ENCODE assay signal across 15 mouse cellular contexts in genomic region chr19:25374191-25374590, GRCm38 (mm10).
DNase-seq lines count a peak whose midpoint lies in the region; ATAC-seq lines count a peak whose summit lies in the region.
"Had no signal": no experiment of that assay in that cellular context is flagged by ENCODE, and none has a peak within 500 bp of the region (broad histone marks: within the 10 kb centered on the region; RNA-seq: fewer than 3 reads in every experiment).

No protein-coding gene starts in this region.

- H3K36me3 ChIP-seq in heart, embryonic 16.5 days (ENCODE audit: control insufficient read depth, insufficient read depth), result no peaks in the 10 kb centered on the region
- H3K36me3 ChIP-seq in midbrain, embryonic 11.5 days (ENCODE audit: control insufficient read depth, insufficient read depth, low read length), result no peaks in the 10 kb centered on the region; the same call in 1 of the 2 replicates
- no peaks in the 10 kb centered on the region for H3K36me3 ChIP-seq in midbrain, embryonic 16.5 days (ENCODE audit: control insufficient read depth, insufficient read depth, low read length)
- H3K36me3 ChIP-seq: forebrain, embryonic 15.5 days; hindbrain, embryonic 15.5 days had no signal

- H3K4me3 ChIP-seq in heart, embryonic 16.5 days (ENCODE audit: low read length), result no peak overlapping the region
- H3K4me3 ChIP-seq in midbrain, embryonic 11.5 days (ENCODE audit: low read depth, low read length), result no peak overlapping the region
- H3K4me3 ChIP-seq in midbrain, embryonic 16.5 days (ENCODE audit: low read depth, low read length), result no peak overlapping the region
- H3K4me3 ChIP-seq: forebrain, embryonic 15.5 days; hindbrain, embryonic 15.5 days; left cerebral cortex, adult 2 months had no signal

- ATAC-seq in heart, embryonic 16.5 days (replicated peaks; ENCODE audit: extremely low read depth, insufficient read depth, low FRiP score), result no peak
- no peak for ATAC-seq in midbrain, embryonic 11.5 days (ENCODE audit: low FRiP score)
- ATAC-seq in midbrain, embryonic 16.5 days, result no peak
- ATAC-seq: CD4-positive, CD25-positive, alpha-beta regulatory T cell, adult 4 months; forebrain, embryonic 15.5 days had no signal

- intact Hi-C loops in heart, postnatal 25 days (cut with DNase I), result no loop called here

- peaks cover 22% of the 10 kb centered on the region for H3K4me1 ChIP-seq in heart, embryonic 16.5 days (ENCODE audit: control insufficient read depth, insufficient read depth, low read length)
- peaks cover 11% of the 10 kb centered on the region for H3K4me1 ChIP-seq in midbrain, embryonic 11.5 days (ENCODE audit: control insufficient read depth, insufficient read depth, low read length)
- peaks cover 11% of the 10 kb centered on the region; the same call in 1 of the 2 replicates for H3K4me1 ChIP-seq in midbrain, embryonic 16.5 days (ENCODE audit: control insufficient read depth, insufficient read depth, low read length)

- H3K9me3 ChIP-seq in heart, embryonic 16.5 days (replicated peaks; ENCODE audit: control insufficient read depth, low read length), result no peaks in the 10 kb centered on the region
- H3K9me3 ChIP-seq in midbrain, embryonic 11.5 days (ENCODE audit: control insufficient read depth, low read length), result no peaks in the 10 kb centered on the region
- H3K9me3 ChIP-seq in midbrain, embryonic 16.5 days (replicated peaks; ENCODE audit: control insufficient read depth, low read length, poor library complexity, severe bottlenecking), result no peaks in the 10 kb centered on the region
- H3K9me3 ChIP-seq: forebrain, embryonic 15.5 days; hindbrain, embryonic 15.5 days had no signal

- no peaks in the 10 kb centered on the region for H3K27me3 ChIP-seq in heart, embryonic 16.5 days (ENCODE audit: control insufficient read depth, insufficient read depth, low read length)
- no peaks in the 10 kb centered on the region for H3K27me3 ChIP-seq in midbrain, embryonic 11.5 days (ENCODE audit: control insufficient read depth, insufficient read depth, low read length)
- H3K27me3 ChIP-seq in midbrain, embryonic 16.5 days (ENCODE audit: control insufficient read depth, insufficient read depth, low read depth, low read length), result no peaks in the 10 kb centered on the region
- H3K27me3 ChIP-seq: forebrain, embryonic 15.5 days; hindbrain, embryonic 15.5 days had no signal

- WGBS in heart, embryonic 16.5 days, result 70% methylated on average over 9 of the region's 9 CpGs
- WGBS in midbrain, embryonic 11.5 days, result 74% methylated on average over 9 of the region's 9 CpGs
- WGBS in midbrain, embryonic 16.5 days, result 80% methylated on average over 9 of the region's 9 CpGs

- peak; percentile 66 for DNase-seq in heart, adult 11 months
- DNase-seq in heart, postnatal 25 days (ENCODE audit: low spot score), result no peak
- no peak for DNase-seq in heart, adult 18-20 months
- DNase-seq in midbrain, embryonic 11.5 days (ENCODE audit: low spot score, missing footprints), result peak; percentile 77
- no peak for DNase-seq in natural killer cell, adult 2 months (ENCODE audit: low spot score in 2 of 2)
- DNase-seq: embryo, embryonic 11 days had no signal

- no peak overlapping the region for H3K4me2 ChIP-seq in heart, embryonic 16.5 days (ENCODE audit: low read depth, low read length)
- no peak overlapping the region for H3K4me2 ChIP-seq in midbrain, embryonic 11.5 days
- H3K4me2 ChIP-seq in midbrain, embryonic 16.5 days (ENCODE audit: low read length), result no peak overlapping the region
- H3K4me2 ChIP-seq: forebrain, embryonic 15.5 days had no signal

- peak overlapping the region; percentile 90; the same call in 1 of the 2 replicates for H3K27ac ChIP-seq in heart, embryonic 16.5 days (ENCODE audit: low read length)
- H3K27ac ChIP-seq in midbrain, embryonic 11.5 days (ENCODE audit: low read depth, low read length), result no peak overlapping the region
- H3K27ac ChIP-seq in midbrain, embryonic 16.5 days (ENCODE audit: low read length), result no peak overlapping the region
- H3K27ac ChIP-seq: forebrain, embryonic 15.5 days; kidney, postnatal 0 days; left cerebral cortex, adult 2 months; liver, embryonic 14.5 days; macrophage had no signal

- H3K9ac ChIP-seq in heart, embryonic 16.5 days (ENCODE audit: low read length), result no peak overlapping the region
- no peak overlapping the region for H3K9ac ChIP-seq in midbrain, embryonic 11.5 days (ENCODE audit: low read length)
- no peak overlapping the region for H3K9ac ChIP-seq in midbrain, embryonic 16.5 days (ENCODE audit: low read depth, low read length)
- H3K9ac ChIP-seq: forebrain, embryonic 15.5 days; hindbrain, embryonic 15.5 days; liver, embryonic 14.5 days had no signal

Comparison
In these comparisons a context has a peak if more than half of its experiments do, and no peak if none do; other contexts are left out.
1. DNase-seq: peak in heart, adult 11 months (single experiment) and midbrain, embryonic 11.5 days (single experiment); none in heart, postnatal 25 days (single experiment), heart, adult 18-20 months (0 of 2) and natural killer cell, adult 2 months (0 of 2).